Mouse (Mus musculus): ENCODE measurements around the gene Ext2. TPM values are rescaled to one million over a fixed set of nuclear protein-coding genes. Genes with fewer than 3 reads are reported as not detected.

Gene Ext2
- polyA plus RNA-seq, 1 experiment from 2014 or later: 69.7 TPM

Other genes with a start within 250 kb of the Ext2 start
- gene Alx4, start 180.2 kb downstream of the Ext2 start, polyA plus RNA-seq (2015; fragmentation: Nextera tagmentation; extraction: Ambion mirVana): 0.09 and 0.13 TPM in 2 replicates
- 4.2 and 5.4 TPM in 2 replicates for gene Accs, start 27.4 kb upstream of the Ext2 start, polyA plus RNA-seq (2015; fragmentation: Nextera tagmentation; extraction: Ambion mirVana)
- gene Accsl, start 46.6 kb upstream of the Ext2 start, polyA plus RNA-seq (2015; fragmentation: Nextera tagmentation; extraction: Ambion mirVana): 0.23 and 0.37 TPM in 2 replicates
- 8.8 and 10.8 TPM in 2 replicates for gene Gm13889, start 134.6 kb upstream of the Ext2 start, polyA plus RNA-seq (2015; fragmentation: Nextera tagmentation; extraction: Ambion mirVana)
- gene Gm27027, start 173.8 kb upstream of the Ext2 start, polyA plus RNA-seq (2015; fragmentation: Nextera tagmentation; extraction: Ambion mirVana): not detected in 2 replicates
- gene Alkbh3, start 188.2 kb upstream of the Ext2 start, polyA plus RNA-seq (2015; fragmentation: Nextera tagmentation; extraction: Ambion mirVana): 44.4 and 47.2 TPM in 2 replicates

Measured in neural tube, embryonic 15.5 days (tissue).